Mouse (Mus musculus): ENCODE results near the gene H1f0.

DNA sequence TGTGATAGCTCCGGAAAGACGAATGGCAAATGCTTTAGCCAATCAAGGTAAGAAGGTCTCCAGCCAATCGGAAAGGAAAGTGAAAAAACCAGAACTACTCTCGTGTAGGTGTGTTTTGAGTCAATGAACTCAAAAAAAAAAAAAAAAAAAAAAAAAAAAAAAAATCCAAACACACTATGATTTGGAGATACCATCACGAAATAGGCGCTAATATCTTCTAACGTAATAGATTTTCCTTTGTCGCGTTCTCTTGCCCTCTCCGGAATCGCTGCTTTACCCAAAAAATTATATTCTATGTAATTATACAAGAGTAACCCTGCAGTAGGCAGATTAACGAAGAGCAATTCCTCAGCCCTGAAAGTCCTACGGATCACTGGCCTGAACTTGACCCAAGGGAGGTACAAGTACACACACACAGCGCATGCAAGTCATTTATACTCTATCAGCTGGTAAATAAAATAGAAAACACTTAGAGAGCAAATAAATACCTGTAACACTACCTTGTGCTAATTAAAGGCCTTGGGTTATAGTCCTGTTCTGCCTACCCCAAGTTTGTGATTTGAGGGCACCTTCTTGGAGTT, 35.0 kb downstream of the H1f0 start:
- TF ChIP-seq CTCF (IDR thresholded peaks at IDR 0.05; ENCODE audit: control insufficient read depth, insufficient read depth, insufficient read length) (no peak), MAX (IDR thresholded peaks at IDR 0.05) (no peak), CEBPB (IDR thresholded peaks at IDR 0.05; ENCODE audit: low read depth) (no peak), FOSL1 (IDR thresholded peaks at IDR 0.05; ENCODE audit: insufficient read depth, low read length, poor library complexity, severe bottlenecking) (no peak), MYOD1 (IDR thresholded peaks at IDR 0.05; ENCODE audit: control insufficient read depth, insufficient read length, low read depth) (no peak), USF1 (IDR thresholded peaks at IDR 0.05; ENCODE audit: low read depth) (no peak)

Measured in C2C12 (cell line).